Mouse (Mus musculus) heart, adult 2 months (tissue): ENCODE measurements around the gene Hs6st3.

Experiments
- EP300 ChIP-seq: fragments of 200-500 bp; IDR thresholded peaks from 2 replicates; pipeline ENCODE4 v1.6.1; 2011; ENCODE audit warnings: low read depth, low read length, control low read depth; ENCODE audit not compliant: insufficient read depth
- POLR2A ChIP-seq: fragments of 200-500 bp; IDR thresholded peaks from 2 replicates; pipeline ENCODE4 v1.6.1; 2011; ENCODE audit warnings: mild to moderate bottlenecking, low read depth, low read length, control low read depth; ENCODE audit not compliant: insufficient read depth

GRCm38 (mm10) chr14:119558356-119558755 lies 420.2 kb downstream of the Hs6st3 start:
- TF ChIP-seq EP300 (no peak), POLR2A (no peak)
